Mouse (Mus musculus) bone marrow macrophage, adult 2 months (primary cell): ENCODE measurements around the gene Fscn2. TPM values are rescaled to one million over a fixed set of nuclear protein-coding genes. Genes with fewer than 3 reads are reported as not detected.
"Not testable (repeated sequence)": the region's sequence is repeated elsewhere in the genome, so short reads cannot be mapped to it uniquely, and the experiment has no call there.

ENCODE experiments used
- H3K27ac ChIP-seq: 2 replicates; pipeline ENCODE4 v1.5.1; 2012; ENCODE audit warnings: low read depth, low read length; ENCODE audit not compliant: insufficient read depth
- H3K4me1 ChIP-seq: 2 replicates; pipeline ENCODE4 v1.6.1; 2012; ENCODE audit warnings: low read length; ENCODE audit not compliant: control insufficient read depth, insufficient read depth
- H3K4me3 ChIP-seq: 2 replicates; pipeline ENCODE4 v1.5.1; 2012; ENCODE audit warnings: mild to moderate bottlenecking, low read length, moderate library complexity; ENCODE audit not compliant: insufficient read depth
- CTCF ChIP-seq: IDR thresholded peaks from 2 replicates; pipeline ENCODE4 v1.5.1; 2012; ENCODE audit warnings: low read depth, mild to moderate bottlenecking, low read length, moderate library complexity
- POLR2A ChIP-seq: IDR thresholded peaks from 2 replicates; pipeline ENCODE4 v1.6.1; 2012; ENCODE audit warnings: mild to moderate bottlenecking, low read depth, low read length, borderline replicate concordance
- polyA plus RNA-seq: library from polyadenylated mRNA; stranded (reverse); fragments of >200 nt; gene quantifications from 2 replicates; pipeline ENCODE4 v1.2.4, GENCODE M21; 2012; ENCODE audit not compliant: missing spikeins, insufficient read depth, insufficient read length

Fscn2 gene
- polyA plus RNA-seq, 1 experiment, result not detected

- no peak for TF ChIP-seq POLR2A
- no peak for TF ChIP-seq CTCF
- H3K4me1 ChIP-seq, result peaks cover 47% of the 10 kb centered on the region
- no peak overlapping the region for H3K4me3 ChIP-seq
- H3K27ac ChIP-seq, result peak overlapping the region; percentile 49
Measured at GRCm38 (mm10) chr11:120351250-120352092, 9.9 kb upstream of the Fscn2 start.

GRCm38 (mm10) chr11:120352093-120352350 is 9.3 kb upstream of the Fscn2 start:
- H3K4me3 ChIP-seq, result not testable (repeated sequence)
- H3K4me1 ChIP-seq, result peaks cover 47% of the 10 kb centered on the region
- peak overlapping the region; percentile 87 for H3K27ac ChIP-seq

- H3K27ac ChIP-seq, result peak overlapping the region; percentile 87
- H3K4me3 ChIP-seq, result peak overlapping the region; percentile 27
- H3K4me1 ChIP-seq, result peaks cover 51% of the 10 kb centered on the region
- no peak for TF ChIP-seq POLR2A
- no peak for TF ChIP-seq CTCF
Measured at GRCm38 (mm10) chr11:120352571-120353290, 8.6 kb upstream of the Fscn2 start.

GRCm38 (mm10) chr11:120353500-120354303 is 7.6 kb upstream of the Fscn2 start:
- peak overlapping the region; percentile 38 for H3K4me3 ChIP-seq
- peak overlapping the region; percentile 87 for H3K27ac ChIP-seq
- H3K4me1 ChIP-seq, result peaks cover 58% of the 10 kb centered on the region
- no peak for TF ChIP-seq POLR2A
- peak; percentile 57; the same call in 1 of the 2 replicates for TF ChIP-seq CTCF

GRCm38 (mm10) chr11:120354304-120355276 is 6.7 kb upstream of the Fscn2 start:
- no peak overlapping the region for H3K27ac ChIP-seq
- TF ChIP-seq POLR2A, result no peak
- no peak for TF ChIP-seq CTCF
- peaks cover 64% of the 10 kb centered on the region for H3K4me1 ChIP-seq
- H3K4me3 ChIP-seq, result no peak overlapping the region

GRCm38 (mm10) chr11:120355277-120356039 is 5.9 kb upstream of the Fscn2 start:
- H3K27ac ChIP-seq, result no peak overlapping the region
- H3K4me1 ChIP-seq, result peaks cover 72% of the 10 kb centered on the region
- TF ChIP-seq POLR2A (no peak), CTCF (no peak)
- H3K4me3 ChIP-seq, result no peak overlapping the region

GRCm38 (mm10) chr11:120356319-120356840 is 5.0 kb upstream of the Fscn2 start:
- TF ChIP-seq CTCF (no peak), POLR2A (no peak)
- Histone ChIP-seq H3K27ac (no peak overlapping the region), H3K4me1 (peaks cover 64% of the 10 kb centered on the region), H3K4me3 (no peak overlapping the region)

GRCm38 (mm10) chr11:120356900-120357299 is 4.4 kb upstream of the Fscn2 start:
- no peak overlapping the region for H3K4me3 ChIP-seq
- no peak overlapping the region for H3K27ac ChIP-seq
- TF ChIP-seq CTCF (0 out of 2 replicates have a peak, but pooled peaks have one; percentile 6), POLR2A (no peak)
- peaks cover 58% of the 10 kb centered on the region for H3K4me1 ChIP-seq
